Mouse (Mus musculus) midbrain, embryonic 13.5 days (tissue): Measurements from ENCODE around the gene St6galnac3. TPM values are rescaled to one million over a fixed set of nuclear protein-coding genes. Genes with fewer than 3 reads are reported as not detected.

ENCODE experiments used
- ATAC-seq: fragments of 200-750 bp; cut with Nextera tagmentation; 2 replicates; pipeline ENCODE4 v1.8.0; 2017; ENCODE audit warnings: mild to moderate bottlenecking, moderate TSS enrichment, moderate library complexity
- H3K27ac ChIP-seq: fragments of 300-500 bp; sonication (generic); 2 replicates; pipeline ENCODE4 v1.5.1; 2015; ENCODE audit warnings: inconsistent platforms, mild to moderate bottlenecking, moderate library complexity
- H3K27me3 ChIP-seq: fragments of 300-500 bp; sonication (generic); 2 replicates; pipeline ENCODE4 v1.6.1; 2015; ENCODE audit warnings: mild to moderate bottlenecking, inconsistent platforms
- H3K36me3 ChIP-seq: fragments of 300-500 bp; sonication (generic); 2 replicates; pipeline ENCODE4 v1.6.1; 2015; ENCODE audit warnings: mild to moderate bottlenecking, inconsistent platforms
- H3K4me1 ChIP-seq: fragments of 300-500 bp; sonication (generic); replicated peaks from 2 replicates; pipeline ENCODE4 v1.6.1; 2015; ENCODE audit warnings: inconsistent platforms
- H3K4me2 ChIP-seq: fragments of 300-500 bp; sonication (generic); replicated peaks from 2 replicates; pipeline ENCODE4 v1.6.1; 2015; ENCODE audit warnings: moderate library complexity, mild to moderate bottlenecking, inconsistent platforms
- H3K4me3 ChIP-seq: fragments of 300-500 bp; sonication (generic); replicated peaks from 2 replicates; pipeline ENCODE4 v1.5.1; 2015; ENCODE audit warnings: mild to moderate bottlenecking, inconsistent platforms
- H3K9ac ChIP-seq: fragments of 300-500 bp; sonication (generic); replicated peaks from 2 replicates; pipeline ENCODE4 v1.6.1; 2015; ENCODE audit warnings: mild to moderate bottlenecking, inconsistent platforms
- H3K9me3 ChIP-seq: fragments of 300-500 bp; sonication (generic); 2 replicates; pipeline ENCODE4 v1.6.1; 2016; ENCODE audit warnings: mild to moderate bottlenecking, inconsistent platforms
- WGBS: fragments of 180-500 bp; shearing (Covaris S2); methylation state at CpG from one replicate; pipeline ENCODE4 v1.1.7; 2015; 5-methylcytosine and 5-hydroxymethylcytosine counted together
- polyA plus RNA-seq: library from polyadenylated mRNA; unstranded; fragments of >200 nt; fragmentation: Nextera tagmentation; extraction: Ambion mirVana; gene quantifications from 2 replicates; pipeline ENCODE4 v1.2.1, GENCODE M21; 2015

St6galnac3 gene
- polyA plus RNA-seq, 1 experiment from 2014 or later: 26.7 TPM

DNA sequence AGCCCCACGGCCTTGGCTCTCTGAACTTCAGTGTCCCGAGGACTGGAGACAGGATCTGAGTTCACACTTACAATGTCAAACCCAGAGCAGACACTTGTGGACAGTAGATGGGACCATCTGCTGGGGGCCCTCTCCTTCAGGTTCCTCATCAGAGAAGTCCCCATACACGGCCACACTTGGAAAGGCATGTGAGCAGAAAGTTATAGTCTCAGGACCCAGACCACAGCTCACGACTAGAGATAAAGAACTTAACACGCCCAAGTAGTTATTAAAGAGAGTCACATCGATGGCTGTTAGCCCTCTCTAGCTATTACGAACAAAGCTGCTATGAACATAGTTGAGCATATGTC is 88.2 kb downstream of the St6galnac3 start:
- Histone ChIP-seq H3K4me2 (no peak overlapping the region), H3K27ac (no peak overlapping the region), H3K4me3 (no peak overlapping the region), H3K9ac (no peak overlapping the region), H3K36me3 (no peaks in the 10 kb centered on the region), H3K4me1 (peaks cover 13% of the 10 kb centered on the region), H3K9me3 (no peaks in the 10 kb centered on the region), H3K27me3 (no peaks in the 10 kb centered on the region)
- no peak for ATAC-seq
- 86% methylated on average over 7 of the region's 7 CpGs for WGBS

DNA sequence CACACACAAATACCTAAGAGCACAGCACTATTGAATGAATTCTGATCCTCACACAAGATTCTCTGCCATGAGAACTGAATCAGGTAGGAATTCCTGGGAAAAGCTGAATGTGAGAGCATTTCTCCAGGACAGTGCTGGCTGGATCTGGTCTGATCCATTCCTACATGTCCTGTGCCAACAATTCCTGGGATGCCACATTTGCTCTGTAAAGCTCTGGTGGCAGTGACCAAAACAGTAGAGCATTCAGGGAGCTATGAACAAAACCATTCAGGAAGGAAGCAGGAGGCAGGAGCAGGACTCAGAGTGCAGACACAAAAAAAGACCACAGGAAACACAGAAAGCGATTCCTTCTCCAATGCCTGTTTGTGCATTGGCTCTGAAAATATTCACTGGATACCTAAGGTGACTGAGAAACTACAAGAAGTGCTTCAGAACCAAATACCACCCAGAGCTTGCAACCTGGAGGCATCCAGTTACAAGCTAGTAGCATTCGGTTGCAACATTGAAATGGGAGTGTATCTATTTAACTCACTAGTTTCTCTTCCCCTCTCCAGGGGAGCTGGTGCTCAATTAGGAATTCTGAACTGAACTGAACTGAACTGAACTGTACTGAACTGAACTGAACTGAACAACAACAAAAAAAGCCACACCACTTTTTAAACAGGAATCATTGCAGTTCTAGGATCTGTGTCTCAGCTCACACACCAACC is 88.7 kb downstream of the St6galnac3 start:
- Histone ChIP-seq H3K4me2 (no peak overlapping the region), H3K9ac (no peak overlapping the region), H3K4me3 (no peak overlapping the region), H3K36me3 (no peaks in the 10 kb centered on the region), H3K9me3 (no peaks in the 10 kb centered on the region), H3K27me3 (no peaks in the 10 kb centered on the region), H3K4me1 (peaks cover 7% of the 10 kb centered on the region; the same call in 1 of the 2 replicates), H3K27ac (no peak overlapping the region)
- no peak for ATAC-seq
- 74% methylated on average over 2 of the region's 2 CpGs for WGBS

DNA sequence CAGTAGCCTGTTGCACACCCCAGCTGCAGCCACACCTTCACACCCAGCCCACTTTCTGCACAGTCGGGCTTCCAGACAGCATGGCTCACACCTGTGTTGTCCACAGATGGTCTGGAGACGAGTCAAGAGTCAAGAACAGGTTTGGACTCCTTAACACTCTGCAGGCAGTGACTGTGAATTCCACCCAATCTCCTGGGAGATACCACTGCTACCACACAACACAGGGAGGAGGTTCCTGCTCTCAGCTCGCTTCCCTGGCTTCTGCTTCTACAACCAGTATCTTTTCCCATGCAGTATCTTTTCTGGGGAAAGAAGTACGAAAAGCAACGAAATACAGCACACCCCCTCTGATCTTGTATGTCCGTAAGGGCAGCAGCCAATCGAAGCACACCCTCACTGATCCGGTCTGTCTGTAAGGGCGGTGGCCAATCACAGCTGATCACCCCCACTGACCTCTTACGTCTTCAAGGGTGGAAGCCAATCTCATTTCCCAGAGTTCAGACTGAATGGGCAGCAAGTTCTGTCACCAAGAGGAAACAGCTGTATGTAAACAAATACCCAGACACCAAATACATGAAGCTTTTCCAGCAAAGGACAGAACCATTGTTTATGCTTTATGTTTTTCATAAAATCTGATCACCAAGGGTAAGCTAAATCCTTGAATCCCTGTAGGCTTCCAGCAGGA is 92.8 kb downstream of the St6galnac3 start:
- Histone ChIP-seq H3K27ac (no peak overlapping the region), H3K9ac (no peak overlapping the region), H3K4me2 (no peak overlapping the region), H3K9me3 (no peaks in the 10 kb centered on the region), H3K36me3 (no peaks in the 10 kb centered on the region), H3K27me3 (no peaks in the 10 kb centered on the region), H3K4me1 (0 out of 2 replicates have a peak, but pooled peaks cover 7% of the 10 kb centered on the region), H3K4me3 (no peak overlapping the region)
- ATAC-seq: no peak
- WGBS: 84% methylated on average over 10 of the region's 10 CpGs

DNA sequence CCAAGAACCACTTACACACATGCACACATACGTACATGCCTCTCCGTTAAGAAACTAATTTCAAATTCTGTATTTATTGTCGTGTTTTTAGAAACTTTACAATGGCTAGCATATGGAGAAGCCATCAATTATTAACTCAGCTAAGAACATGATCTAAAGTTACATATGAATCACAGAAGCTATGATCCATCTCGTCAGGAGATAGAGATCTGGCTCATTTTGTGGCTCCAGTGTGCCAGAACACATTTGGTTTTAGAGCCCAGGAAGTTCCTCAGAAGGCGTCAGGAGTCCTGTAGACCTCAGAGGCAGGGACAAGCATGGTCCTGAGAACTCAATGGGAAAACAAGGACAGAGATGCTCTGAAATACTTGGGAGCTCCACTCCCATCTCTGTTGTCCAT is 98.7 kb downstream of the St6galnac3 start:
- Histone ChIP-seq H3K9ac (no peak overlapping the region), H3K36me3 (no peaks in the 10 kb centered on the region), H3K4me3 (no peak overlapping the region), H3K4me1 (0 out of 2 replicates have a peak, but pooled peaks cover 3% of the 10 kb centered on the region), H3K4me2 (no peak overlapping the region), H3K27ac (no peak overlapping the region), H3K27me3 (no peaks in the 10 kb centered on the region), H3K9me3 (no peaks in the 10 kb centered on the region)
- 90% methylated on average over 5 of the region's 5 CpGs for WGBS
- no peak for ATAC-seq

DNA sequence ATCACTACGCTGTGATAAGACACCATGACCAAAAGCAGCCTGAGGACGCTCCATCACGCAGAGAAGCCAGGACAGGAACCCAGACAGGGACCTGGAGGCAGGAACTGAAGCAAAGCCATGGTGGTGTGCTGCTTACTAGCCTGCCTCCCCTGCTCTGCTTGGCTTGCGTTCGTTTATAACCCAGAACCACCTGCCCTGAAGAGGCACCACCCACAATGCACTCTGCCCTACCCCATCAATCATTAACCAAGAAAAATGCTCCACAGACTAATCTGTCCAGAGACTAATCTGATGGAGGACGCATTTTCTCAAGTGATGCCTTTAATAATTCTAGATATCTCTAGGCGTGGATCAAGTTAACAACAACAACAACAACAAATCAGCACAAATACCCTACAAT is 106.0 kb downstream of the St6galnac3 start:
- H3K9ac ChIP-seq: no peak overlapping the region
- no peak for ATAC-seq
- H3K27me3 ChIP-seq: no peaks in the 10 kb centered on the region
- H3K27ac ChIP-seq: no peak overlapping the region
- peaks cover 7% of the 10 kb centered on the region for H3K4me1 ChIP-seq
- H3K4me2 ChIP-seq: no peak overlapping the region
- H3K36me3 ChIP-seq: 0 out of 2 replicates have a peak, but pooled peaks cover 2% of the 10 kb centered on the region
- 98% methylated on average over 7 of the region's 7 CpGs for WGBS
- H3K9me3 ChIP-seq: no peaks in the 10 kb centered on the region
- H3K4me3 ChIP-seq: no peak overlapping the region

DNA sequence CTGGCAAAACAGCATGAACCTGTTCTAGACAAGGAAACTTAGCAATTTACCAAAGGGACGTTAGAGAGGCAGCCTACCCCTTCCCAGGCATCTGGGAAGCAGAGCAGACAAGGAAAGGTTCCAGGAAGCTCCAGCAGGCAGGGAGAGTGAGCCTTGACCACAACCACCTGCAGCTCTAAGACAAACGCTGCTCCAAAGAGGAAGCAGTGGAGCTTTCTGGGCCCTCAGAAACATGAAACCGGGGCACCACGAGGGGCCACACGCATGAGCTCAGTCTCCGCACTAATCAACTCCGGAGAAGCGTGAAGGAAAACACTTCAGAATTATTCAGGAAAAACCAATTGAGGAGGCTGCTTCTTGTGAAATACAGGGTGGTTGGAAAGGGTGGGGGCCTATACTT is 108.1 kb downstream of the St6galnac3 start:
- no peak overlapping the region for H3K9ac ChIP-seq
- no peak for ATAC-seq
- H3K4me1 ChIP-seq: peaks cover 7% of the 10 kb centered on the region
- no peaks in the 10 kb centered on the region for H3K9me3 ChIP-seq
- H3K27ac ChIP-seq: no peak overlapping the region
- H3K4me3 ChIP-seq: no peak overlapping the region
- 0 out of 2 replicates have a peak, but pooled peaks cover 2% of the 10 kb centered on the region for H3K36me3 ChIP-seq
- no peaks in the 10 kb centered on the region for H3K27me3 ChIP-seq
- no peak overlapping the region for H3K4me2 ChIP-seq
- WGBS: 39% methylated on average over 8 of the region's 8 CpGs

DNA sequence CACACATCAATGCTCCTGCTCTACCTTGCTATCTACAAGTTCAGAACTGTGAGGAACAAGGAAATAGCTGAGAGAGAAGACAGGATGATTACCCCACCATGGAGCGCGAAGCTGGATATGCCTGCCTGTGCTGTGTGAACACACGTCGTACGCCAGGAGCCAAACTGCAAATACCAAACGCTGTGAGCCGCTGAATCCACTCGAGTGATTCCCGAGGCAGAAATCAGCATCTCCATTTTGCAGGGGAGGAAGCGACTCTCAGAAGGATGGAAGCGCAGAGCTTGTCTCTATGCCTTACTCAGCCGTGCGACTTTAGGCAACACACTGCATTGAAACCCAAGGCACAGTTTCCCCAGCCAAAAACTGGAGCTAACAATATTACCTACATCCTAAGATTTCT is 114.7 kb downstream of the St6galnac3 start:
- no peak overlapping the region for H3K27ac ChIP-seq

DNA sequence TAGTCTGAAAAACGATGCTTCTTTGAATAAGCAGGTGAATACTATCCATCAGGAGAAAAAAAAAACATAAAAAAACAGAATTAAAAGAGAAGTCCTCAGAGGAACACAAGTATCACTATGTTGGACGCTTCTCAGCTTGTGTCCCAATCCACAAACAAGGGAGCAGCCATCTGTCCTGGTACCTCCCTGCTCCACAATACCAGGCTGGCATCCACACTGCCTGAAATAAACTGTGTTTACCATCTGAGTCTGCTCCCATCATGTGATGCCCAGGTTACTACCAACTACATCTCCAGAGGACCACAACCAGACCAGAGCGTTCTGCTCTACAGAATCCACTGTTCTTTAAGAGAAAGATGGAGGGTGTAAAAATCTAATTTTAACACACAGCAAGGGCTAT is 118.6 kb downstream of the St6galnac3 start:
- Histone ChIP-seq H3K4me2 (no peak overlapping the region), H3K4me1 (peaks cover 22% of the 10 kb centered on the region), H3K36me3 (no peaks in the 10 kb centered on the region), H3K9me3 (no peaks in the 10 kb centered on the region), H3K27me3 (no peaks in the 10 kb centered on the region), H3K4me3 (no peak overlapping the region), H3K9ac (no peak overlapping the region), H3K27ac (no peak overlapping the region)
- WGBS: 86% methylated on average over 3 of the region's 3 CpGs
- ATAC-seq: no peak

More for the DNA sequence above, 114.7 kb downstream of the St6galnac3 start:
- H3K27me3 ChIP-seq: no peaks in the 10 kb centered on the region
- no peaks in the 10 kb centered on the region for H3K36me3 ChIP-seq
- H3K9ac ChIP-seq: no peak overlapping the region
- peaks cover 12% of the 10 kb centered on the region for H3K4me1 ChIP-seq
- 83% methylated on average over 13 of the region's 13 CpGs for WGBS
- no peak overlapping the region for H3K4me2 ChIP-seq
- no peaks in the 10 kb centered on the region for H3K9me3 ChIP-seq
- no peak overlapping the region for H3K4me3 ChIP-seq
- no peak for ATAC-seq

DNA sequence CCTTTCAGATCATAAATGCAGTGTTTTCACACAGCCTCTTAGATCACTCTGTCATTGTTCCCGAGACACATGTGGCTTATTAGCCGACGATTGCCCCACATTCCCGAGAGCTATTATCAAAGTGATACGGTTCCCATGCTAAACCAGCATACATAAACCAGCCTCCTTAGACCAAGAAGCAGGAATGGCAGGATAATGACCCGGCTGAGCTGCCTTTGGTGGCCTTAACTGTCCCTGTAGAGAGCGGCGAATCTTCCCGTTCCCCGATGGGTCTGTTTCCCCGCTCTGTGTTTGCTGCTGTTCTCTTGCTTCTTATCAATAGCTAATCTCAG is 119.2 kb downstream of the St6galnac3 start:
- 0 out of 2 replicates have a peak overlapping the region, but pooled peaks have one; percentile 4 for H3K9ac ChIP-seq
- H3K27ac ChIP-seq: peak overlapping the region; percentile 78
- ATAC-seq: no peak; the same call in 1 of the 2 replicates
- peaks cover 22% of the 10 kb centered on the region for H3K4me1 ChIP-seq
- no peaks in the 10 kb centered on the region for H3K36me3 ChIP-seq
- no peaks in the 10 kb centered on the region for H3K9me3 ChIP-seq
- H3K4me2 ChIP-seq: peak overlapping the region; percentile 24
- 31% methylated on average over 11 of the region's 11 CpGs for WGBS
- no peak overlapping the region for H3K4me3 ChIP-seq
- H3K27me3 ChIP-seq: no peaks in the 10 kb centered on the region

DNA sequence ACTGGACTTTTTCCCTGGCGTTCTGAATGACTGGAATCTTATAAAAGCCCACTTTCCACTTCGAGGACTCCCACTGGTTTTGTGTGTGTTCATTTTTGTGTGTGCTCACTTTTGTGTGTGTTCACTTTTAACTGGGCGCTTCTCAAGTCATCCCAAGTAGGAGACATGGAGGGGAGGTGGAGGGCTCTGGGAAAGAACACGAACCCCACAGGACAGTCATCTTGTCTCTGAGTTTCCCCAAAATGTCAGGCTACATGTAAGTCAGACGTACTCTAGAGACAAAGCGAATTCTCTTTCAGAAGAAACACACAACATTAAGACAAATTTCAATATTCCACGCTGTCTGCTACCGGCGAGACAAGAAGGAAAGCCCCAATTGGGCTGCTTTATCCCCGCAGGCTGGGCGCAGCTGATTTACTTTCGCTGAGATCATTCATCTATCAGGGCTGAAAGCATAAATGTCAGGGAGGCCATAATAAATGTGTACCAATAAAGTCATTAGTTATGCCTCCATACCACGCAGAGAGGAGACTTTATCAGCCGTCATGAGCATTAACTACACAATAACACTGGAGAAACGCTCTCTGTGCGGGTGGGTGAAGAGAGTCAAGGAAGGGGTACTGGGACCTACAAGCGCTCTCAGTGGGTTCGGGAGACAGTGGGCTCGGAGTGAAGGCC is 119.7 kb downstream of the St6galnac3 start:
- 51% methylated on average over 19 of the region's 19 CpGs for WGBS
- no peaks in the 10 kb centered on the region for H3K9me3 ChIP-seq
- H3K9ac ChIP-seq: 0 out of 2 replicates have a peak overlapping the region, but pooled peaks have one; percentile 4
- no peaks in the 10 kb centered on the region for H3K36me3 ChIP-seq
- peaks cover 22% of the 10 kb centered on the region for H3K4me1 ChIP-seq
- H3K27me3 ChIP-seq: no peaks in the 10 kb centered on the region
- H3K4me3 ChIP-seq: no peak overlapping the region
- peak; percentile 78 for ATAC-seq
- H3K27ac ChIP-seq: peak overlapping the region; percentile 78
- H3K4me2 ChIP-seq: peak overlapping the region; percentile 24

DNA sequence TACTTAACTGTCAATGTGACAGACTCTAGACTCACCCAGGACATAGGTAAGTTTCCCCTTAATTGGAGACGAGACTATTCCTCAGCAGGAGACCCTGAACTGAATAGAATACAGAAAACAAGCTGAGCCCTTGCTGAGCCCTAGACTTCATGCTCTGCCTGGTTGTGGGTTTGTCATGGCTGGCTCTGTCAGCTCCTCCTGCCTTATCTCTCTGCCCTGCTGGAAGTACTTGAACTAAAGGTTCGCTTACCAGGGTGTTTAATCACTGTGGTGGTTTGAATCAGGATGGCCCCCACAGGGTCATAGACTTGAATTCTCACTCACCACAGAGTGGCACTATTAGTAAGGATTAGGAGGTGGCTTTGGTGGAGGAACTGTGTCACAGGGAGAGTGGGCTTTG is 125.8 kb downstream of the St6galnac3 start:
- H3K27me3 ChIP-seq: no peaks in the 10 kb centered on the region
- no peak for ATAC-seq
- H3K9me3 ChIP-seq: no peaks in the 10 kb centered on the region
- no peak overlapping the region for H3K4me3 ChIP-seq
- peaks cover 18% of the 10 kb centered on the region for H3K4me1 ChIP-seq
- no peak overlapping the region for H3K27ac ChIP-seq
- no peak overlapping the region for H3K9ac ChIP-seq
- no peaks in the 10 kb centered on the region for H3K36me3 ChIP-seq
- WGBS: 62% methylated on average over 2 of the region's 2 CpGs
- H3K4me2 ChIP-seq: no peak overlapping the region

DNA sequence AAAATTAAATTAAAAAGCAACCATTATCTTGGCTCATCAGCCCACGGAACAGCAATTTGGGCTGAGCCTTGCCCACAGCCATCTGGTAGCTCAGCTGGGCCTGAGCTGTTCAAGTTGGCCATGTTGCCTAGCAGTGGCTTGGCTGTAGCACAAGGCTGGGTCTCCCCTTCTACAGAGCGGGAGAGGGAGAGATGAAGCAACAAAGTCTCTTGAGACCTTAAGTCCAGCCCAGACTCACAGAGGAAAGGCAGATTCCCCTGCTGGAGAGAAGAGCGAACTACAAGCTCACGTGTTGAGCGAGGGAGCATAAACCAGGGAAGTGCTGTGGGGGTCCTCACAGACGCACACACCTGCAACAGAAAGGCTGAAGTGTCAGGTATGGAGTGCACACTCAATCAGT is 126.3 kb downstream of the St6galnac3 start:
- no peak overlapping the region for H3K4me2 ChIP-seq
- no peak overlapping the region for H3K9ac ChIP-seq
- ATAC-seq: no peak
- H3K9me3 ChIP-seq: no peaks in the 10 kb centered on the region
- 89% methylated on average over 6 of the region's 6 CpGs for WGBS
- no peak overlapping the region for H3K4me3 ChIP-seq
- H3K36me3 ChIP-seq: no peaks in the 10 kb centered on the region
- no peak overlapping the region for H3K27ac ChIP-seq
- H3K27me3 ChIP-seq: no peaks in the 10 kb centered on the region
- H3K4me1 ChIP-seq: peaks cover 23% of the 10 kb centered on the region
